Mouse (Mus musculus): ENCODE measurements around the gene Ccdc91.

DNA sequence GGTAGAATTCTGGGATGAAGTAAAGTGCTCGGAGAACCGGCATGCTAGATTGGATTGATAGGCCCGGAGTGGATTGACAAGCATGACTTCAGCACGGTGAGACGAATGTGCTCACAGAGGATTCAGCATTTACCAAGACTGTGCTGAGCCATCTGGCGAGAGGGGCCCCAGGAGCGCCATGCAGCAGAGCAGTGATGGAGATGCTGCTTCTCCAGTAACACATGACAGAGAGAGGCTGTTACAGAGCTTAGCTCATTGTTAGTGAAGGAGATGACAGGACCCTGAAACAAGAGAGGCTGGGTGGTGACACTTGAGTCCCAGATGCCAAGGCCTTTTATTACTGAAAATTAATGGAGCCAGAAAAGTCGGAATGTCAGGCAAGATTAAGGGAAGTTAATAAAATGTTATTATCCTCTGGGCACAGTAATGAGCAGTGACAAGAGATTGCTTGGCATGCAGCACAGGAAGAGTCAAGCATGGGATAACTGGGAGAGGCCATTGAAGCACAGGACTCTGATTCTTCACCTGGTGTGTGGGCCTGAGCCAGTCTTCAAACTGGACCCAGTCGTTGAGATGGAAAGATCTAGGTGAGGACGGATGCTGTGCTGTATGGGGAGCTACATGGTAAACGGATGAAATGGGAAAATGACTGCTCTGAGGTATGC lies 16.9 kb upstream of the Ccdc91 start:
- TF ChIP-seq POLR2A (IDR thresholded peaks at IDR 0.05; ENCODE audit: control insufficient read depth, low read depth, low read length): no peak
- TF ChIP-seq CTCF (IDR thresholded peaks at IDR 0.05; ENCODE audit: control insufficient read depth, insufficient read depth, insufficient replicate concordance, low read depth, low read length): no peak
